Mouse (Mus musculus) gastrocnemius, postnatal 25 days (tissue): Measurements from ENCODE around the gene Kifap3. TPM values are rescaled to one million over a fixed set of nuclear protein-coding genes. Genes with fewer than 3 reads are reported as not detected.

Source experiments
- total RNA-seq, 2 experiments: library from RNA; stranded (reverse); gene quantifications; 1 replicate in 1 of 2; 2 replicates in 1 of 2; pipeline ENCODE4 v1.2.3; 2021

Gene Kifap3
- total RNA-seq, 2 experiments from 2014 or later: 13.8 to 14.1 TPM

Other genes starting within 250 kb of the Kifap3 start
- gene Mettl11b, start 54.4 kb upstream of the Kifap3 start, total RNA-seq: 10 to 100 TPM in 1 of 2 experiments, 1 to 10 TPM in 1; 1.8 to 16.3 TPM
- 1 to 10 TPM; 4.0 to 4.7 TPM for gene Scyl3, start 149.5 kb downstream of the Kifap3 start, total RNA-seq
- under 1 TPM; 0.15 to 0.16 TPM for gene BC055324, start 215.2 kb downstream of the Kifap3 start, total RNA-seq
- 1 to 10 TPM; 3.1 TPM for gene Mettl18, start 215.3 kb downstream of the Kifap3 start, total RNA-seq